Mouse (Mus musculus): ENCODE data around the gene Il1r2.

GRCm38 (mm10) chr1:40052156-40052555, 21.7 kb upstream of the Il1r2 start:
- no peak for TF ChIP-seq CTCF (IDR thresholded peaks at IDR 0.05; ENCODE audit: low read depth)
- TF ChIP-seq EP300 (IDR thresholded peaks at IDR 0.05; ENCODE audit: low read depth): no peak
